Mouse (Mus musculus): Measurements from ENCODE around the gene Psors1c2. TPM values are rescaled to one million over a fixed set of nuclear protein-coding genes. Genes with fewer than 3 reads are reported as not detected.
"Not testable (repeated sequence)": the region's sequence is repeated elsewhere in the genome, so short reads cannot be mapped to it uniquely, and the experiment has no call there.

Psors1c2 gene
- polyA plus RNA-seq, 1 experiment from 2014 or later: 1.3 TPM

DNA sequence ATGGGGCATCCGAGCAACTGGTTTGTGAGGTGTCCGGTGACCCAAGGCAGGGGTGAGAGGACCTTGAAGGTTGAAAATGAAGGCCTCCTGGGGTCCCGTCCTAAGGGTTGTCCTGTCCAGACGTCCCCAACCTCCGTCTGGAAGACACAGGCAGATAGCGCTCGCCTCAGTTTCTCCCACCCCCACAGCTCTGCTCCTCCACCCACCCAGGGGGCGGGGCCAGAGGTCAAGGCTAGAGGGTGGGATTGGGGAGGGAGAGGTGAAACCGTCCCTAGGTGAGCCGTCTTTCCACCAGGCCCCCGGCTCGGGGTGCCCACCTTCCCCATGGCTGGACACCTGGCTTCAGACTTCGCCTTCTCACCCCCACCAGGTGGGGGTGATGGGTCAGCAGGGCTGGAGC, 27.2 kb upstream of the Psors1c2 start, which contains the start of gene Pou5f1:
Gene Pou5f1 (plus strand): TSS at position 243 of the 400 bp plus-strand sequence.
- H3K4me2 ChIP-seq: no peak within 1 kb of the TSS
- no peak within 1 kb of the TSS for H3K27ac ChIP-seq
- H3K9me3 ChIP-seq: no peaks in the 10 kb centered on the region
- WGBS: 48% methylated on average over 13 of the region's 13 CpGs
- peaks cover 48% of the 10 kb centered on the region for H3K27me3 ChIP-seq
- peaks cover 21% of the 10 kb centered on the region for H3K4me1 ChIP-seq (replicated peaks)
- no peak for ATAC-seq (ENCODE audit: insufficient number of reproducible peaks, insufficient read depth, low FRiP score, low TSS enrichment, low read depth)
- no peak within 1 kb of the TSS for H3K9ac ChIP-seq (replicated peaks)
- H3K36me3 ChIP-seq: no peaks in the 10 kb centered on the region
- no peak within 1 kb of the TSS for H3K4me3 ChIP-seq (replicated peaks)

DNA sequence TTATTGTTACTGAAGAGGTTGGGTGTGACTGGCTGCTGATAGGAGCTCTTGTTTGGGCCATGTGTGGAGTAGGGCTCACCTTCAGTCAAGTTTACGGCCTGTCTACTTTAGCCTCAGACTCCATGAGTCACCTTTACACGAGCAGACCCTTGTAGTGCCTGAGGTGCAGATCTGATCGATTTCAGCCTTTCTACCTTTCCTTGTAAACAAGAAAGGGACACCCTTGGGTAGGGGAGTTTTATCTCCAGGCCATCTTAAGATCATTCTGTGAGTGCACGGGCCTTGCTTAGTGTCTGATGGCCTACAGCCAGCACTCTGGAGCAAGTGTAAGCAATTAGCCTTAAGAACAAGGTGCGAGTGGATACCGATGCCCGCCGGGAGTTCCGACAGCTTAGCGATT, 26.1 kb upstream of the Psors1c2 start:
- no peak for ATAC-seq (ENCODE audit: insufficient number of reproducible peaks, insufficient read depth, low FRiP score, low TSS enrichment, low read depth)

DNA sequence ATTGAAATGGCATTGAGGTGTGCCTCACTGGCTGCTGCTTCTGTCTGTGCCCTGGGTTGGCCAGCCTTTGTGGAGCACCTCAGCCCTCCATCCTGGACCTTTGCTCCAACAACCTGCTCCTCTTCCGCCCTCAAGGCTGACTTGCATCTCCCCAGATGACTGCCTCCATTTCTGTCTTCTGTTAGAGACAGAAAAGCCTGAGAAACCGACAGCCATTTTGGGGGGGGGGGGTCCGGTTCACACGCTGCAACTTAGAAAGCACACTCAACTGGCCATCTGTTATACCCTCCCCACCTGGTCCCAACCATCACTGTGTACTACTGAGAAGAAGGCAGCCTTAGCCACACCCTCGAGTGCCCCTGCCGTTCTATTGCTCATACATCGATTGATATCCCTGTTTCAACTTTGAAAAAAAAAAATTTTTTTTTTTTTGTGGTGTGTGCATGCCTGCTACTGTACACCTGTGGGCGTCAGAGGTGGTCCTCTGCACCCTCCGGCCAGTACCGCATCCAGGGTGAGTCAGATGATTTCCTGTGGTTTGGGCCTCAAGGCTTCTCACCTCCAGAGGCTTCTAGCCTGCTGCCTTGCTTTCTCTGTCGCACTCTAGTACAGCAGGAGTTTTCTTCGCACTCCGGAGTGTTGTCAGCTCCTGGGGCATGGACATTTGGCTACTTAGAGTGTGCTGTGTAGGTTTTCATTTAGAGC, 25.3 kb upstream of the Psors1c2 start:
- ATAC-seq (ENCODE audit: insufficient number of reproducible peaks, insufficient read depth, low FRiP score, low TSS enrichment, low read depth): no peak
- Histone ChIP-seq H3K4me3 (replicated peaks) (no peak overlapping the region), H3K9me3 (no peaks in the 10 kb centered on the region), H3K27ac (no peak overlapping the region), H3K4me1 (replicated peaks) (peaks cover 11% of the 10 kb centered on the region), H3K4me2 (no peak overlapping the region), H3K36me3 (peaks cover 6% of the 10 kb centered on the region), H3K9ac (replicated peaks) (no peak overlapping the region), H3K27me3 (peaks cover 48% of the 10 kb centered on the region)
- 20% methylated on average over 13 of the region's 13 CpGs for WGBS

More for the DNA sequence above, 26.1 kb upstream of the Psors1c2 start:
- Histone ChIP-seq H3K9me3 (no peaks in the 10 kb centered on the region), H3K27ac (no peak overlapping the region), H3K4me3 (replicated peaks) (no peak overlapping the region), H3K36me3 (no peaks in the 10 kb centered on the region), H3K9ac (replicated peaks) (no peak overlapping the region), H3K27me3 (peaks cover 48% of the 10 kb centered on the region), H3K4me1 (replicated peaks) (peaks cover 20% of the 10 kb centered on the region), H3K4me2 (no peak overlapping the region)
- 14% methylated on average over 10 of the region's 10 CpGs for WGBS

DNA sequence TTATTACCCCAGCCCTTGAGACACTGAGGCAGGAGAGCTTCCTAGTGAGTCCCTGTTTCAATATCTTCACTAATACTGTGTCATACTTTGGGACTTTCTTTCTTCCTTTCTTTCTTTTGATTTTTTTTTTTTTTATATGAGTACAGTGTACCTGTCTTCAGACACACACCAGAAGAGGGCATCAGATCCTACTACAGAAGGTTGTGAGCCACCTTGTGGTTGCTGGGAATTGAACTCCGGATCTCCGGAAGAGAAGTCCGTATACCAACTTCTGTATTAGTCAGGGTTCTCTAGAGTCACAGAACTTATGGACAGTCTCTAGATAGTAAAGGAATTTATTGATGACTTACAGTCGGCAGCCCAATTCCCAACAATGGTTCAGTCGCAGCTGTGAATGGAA, 24.7 kb upstream of the Psors1c2 start:
- ATAC-seq (ENCODE audit: insufficient number of reproducible peaks, insufficient read depth, low FRiP score, low TSS enrichment, low read depth); H3K4me2 ChIP-seq; H3K4me3 ChIP-seq (replicated peaks); H3K9ac ChIP-seq (replicated peaks); H3K27ac ChIP-seq; H3K9me3 ChIP-seq: not testable (repeated sequence)
- Histone ChIP-seq H3K4me1 (replicated peaks) (0 out of 2 replicates have a peak, but pooled peaks cover 10% of the 10 kb centered on the region), H3K27me3 (peaks cover 48% of the 10 kb centered on the region), H3K36me3 (peaks cover 12% of the 10 kb centered on the region)
- WGBS: 53% methylated on average over 5 of the region's 5 CpGs

DNA sequence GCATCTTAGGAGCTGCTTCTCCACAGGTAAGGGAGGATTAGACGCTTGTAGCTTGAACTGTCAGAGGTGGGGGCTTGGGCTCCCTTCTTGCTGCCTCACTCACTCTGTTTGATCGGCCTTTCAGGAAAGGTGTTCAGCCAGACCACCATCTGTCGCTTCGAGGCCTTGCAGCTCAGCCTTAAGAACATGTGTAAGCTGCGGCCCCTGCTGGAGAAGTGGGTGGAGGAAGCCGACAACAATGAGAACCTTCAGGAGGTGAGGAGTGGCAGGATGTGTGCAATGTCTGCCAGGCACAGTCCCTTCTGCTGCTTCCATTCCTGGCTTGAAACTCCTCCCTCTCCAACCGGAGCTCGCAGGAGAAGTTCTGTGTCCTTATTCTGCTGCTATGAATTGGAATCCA, 23.7 kb upstream of the Psors1c2 start:
- Histone ChIP-seq H3K4me1 (replicated peaks) (peaks cover 13% of the 10 kb centered on the region), H3K9ac (replicated peaks) (no peak overlapping the region), H3K9me3 (no peaks in the 10 kb centered on the region), H3K27me3 (peaks cover 48% of the 10 kb centered on the region), H3K27ac (no peak overlapping the region), H3K4me2 (no peak overlapping the region), H3K4me3 (replicated peaks) (no peak overlapping the region), H3K36me3 (peaks cover 22% of the 10 kb centered on the region)
- no peak for ATAC-seq (ENCODE audit: insufficient number of reproducible peaks, insufficient read depth, low FRiP score, low TSS enrichment, low read depth)
- WGBS: 34% methylated on average over 8 of the region's 8 CpGs

DNA sequence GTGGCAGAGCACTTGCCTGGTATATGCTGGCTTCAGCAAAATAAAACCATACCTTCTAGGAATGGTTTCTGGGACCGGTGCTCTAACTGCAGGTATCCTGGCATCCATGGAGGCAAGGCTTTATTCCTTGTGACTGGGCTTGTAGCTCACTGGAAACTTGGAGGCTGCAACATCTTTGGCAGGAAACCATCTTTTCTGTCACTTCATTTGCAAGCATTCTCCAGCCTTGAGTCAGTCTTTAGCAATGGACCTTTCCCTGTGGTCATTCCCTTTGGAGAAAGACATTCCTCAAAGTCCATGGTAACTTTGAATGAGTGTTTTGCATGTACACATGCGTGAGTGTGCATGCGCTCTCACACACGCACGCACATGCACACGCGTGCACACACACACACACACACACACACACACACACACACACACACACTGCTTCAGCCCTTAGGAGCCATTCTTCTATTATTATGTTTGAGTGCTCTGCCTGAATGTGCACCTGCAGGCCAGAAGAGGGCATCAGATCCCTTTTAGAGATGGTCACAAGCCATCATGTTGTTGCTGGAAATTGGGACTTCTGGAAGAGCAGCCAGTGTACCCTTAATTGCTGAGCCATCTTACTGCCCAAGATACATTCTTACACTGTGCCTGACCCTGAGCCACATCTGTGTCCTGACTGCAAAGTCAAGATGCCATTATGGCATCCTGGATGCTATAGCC, 19.9 kb upstream of the Psors1c2 start:
- H3K27ac ChIP-seq: no peak overlapping the region
- H3K9ac ChIP-seq (replicated peaks): no peak overlapping the region
- H3K27me3 ChIP-seq: peaks cover 11% of the 10 kb centered on the region
- no peak overlapping the region for H3K4me3 ChIP-seq (replicated peaks)
- ATAC-seq (ENCODE audit: insufficient number of reproducible peaks, insufficient read depth, low FRiP score, low TSS enrichment, low read depth): no peak
- H3K36me3 ChIP-seq: peaks cover 26% of the 10 kb centered on the region
- peaks cover 36% of the 10 kb centered on the region for H3K4me1 ChIP-seq (replicated peaks)
- no peaks in the 10 kb centered on the region for H3K9me3 ChIP-seq
- WGBS: 93% methylated on average over 7 of the region's 7 CpGs
- no peak overlapping the region for H3K4me2 ChIP-seq

DNA sequence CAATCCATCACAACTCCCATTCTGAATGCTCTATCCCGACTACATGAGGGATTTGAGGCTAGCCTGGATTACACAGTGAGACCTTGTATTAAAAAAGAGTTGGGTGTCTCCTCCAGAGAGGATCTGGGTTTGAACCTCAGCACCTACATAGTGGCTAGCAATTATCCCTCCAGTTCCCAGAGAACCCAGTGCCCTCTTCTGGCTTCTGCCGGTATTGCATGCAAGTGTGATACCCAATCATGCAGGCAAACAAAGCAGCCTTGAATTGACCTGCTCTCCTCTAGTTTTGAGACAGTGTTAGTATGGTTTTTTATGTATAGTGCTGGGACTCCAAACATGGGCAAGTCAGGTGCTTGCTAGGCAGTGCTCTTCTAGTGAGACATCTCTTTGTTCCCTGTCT, 19.1 kb upstream of the Psors1c2 start:
- H3K4me1 ChIP-seq (replicated peaks): peaks cover 42% of the 10 kb centered on the region
- WGBS: 15% methylated on average over 2 of the region's 2 CpGs
- no peaks in the 10 kb centered on the region for H3K9me3 ChIP-seq
- no peak for ATAC-seq (ENCODE audit: insufficient number of reproducible peaks, insufficient read depth, low FRiP score, low TSS enrichment, low read depth)
- no peak overlapping the region for H3K27ac ChIP-seq
- H3K27me3 ChIP-seq: peaks cover 6% of the 10 kb centered on the region
- H3K36me3 ChIP-seq: peaks cover 26% of the 10 kb centered on the region
- peak overlapping the region; percentile 69 for H3K4me2 ChIP-seq
- H3K4me3 ChIP-seq (replicated peaks): no peak overlapping the region
- H3K9ac ChIP-seq (replicated peaks): no peak overlapping the region

DNA sequence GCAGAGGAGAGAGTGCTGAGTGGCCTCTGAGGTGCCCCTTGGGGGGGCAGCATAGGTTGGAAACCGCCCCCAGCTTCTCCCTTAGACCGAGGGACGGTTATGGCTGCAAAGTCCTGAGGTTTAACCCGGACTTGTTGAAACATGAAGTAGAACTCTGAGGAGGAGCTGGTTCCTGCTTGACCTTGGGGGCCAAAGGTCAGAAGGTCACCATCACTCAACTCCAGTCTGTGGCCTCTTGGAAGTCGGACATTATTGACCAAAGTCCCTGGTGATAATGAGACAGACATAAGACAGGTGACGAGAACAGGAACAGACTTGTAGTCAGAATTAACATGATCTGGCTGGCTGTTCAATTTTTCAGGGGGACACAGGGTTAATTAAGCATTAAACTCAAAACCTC, 18.2 kb upstream of the Psors1c2 start:
- Histone ChIP-seq H3K4me3 (replicated peaks) (peak overlapping the region; percentile 51), H3K9me3 (no peaks in the 10 kb centered on the region), H3K27me3 (no peaks in the 10 kb centered on the region), H3K27ac (no peak overlapping the region), H3K4me1 (replicated peaks) (peaks cover 35% of the 10 kb centered on the region), H3K4me2 (peak overlapping the region; percentile 69), H3K36me3 (peaks cover 27% of the 10 kb centered on the region), H3K9ac (replicated peaks) (peak overlapping the region; percentile 51)
- no peak for ATAC-seq (ENCODE audit: insufficient number of reproducible peaks, insufficient read depth, low FRiP score, low TSS enrichment, low read depth)
- 40% methylated on average over 6 of the region's 6 CpGs for WGBS

DNA sequence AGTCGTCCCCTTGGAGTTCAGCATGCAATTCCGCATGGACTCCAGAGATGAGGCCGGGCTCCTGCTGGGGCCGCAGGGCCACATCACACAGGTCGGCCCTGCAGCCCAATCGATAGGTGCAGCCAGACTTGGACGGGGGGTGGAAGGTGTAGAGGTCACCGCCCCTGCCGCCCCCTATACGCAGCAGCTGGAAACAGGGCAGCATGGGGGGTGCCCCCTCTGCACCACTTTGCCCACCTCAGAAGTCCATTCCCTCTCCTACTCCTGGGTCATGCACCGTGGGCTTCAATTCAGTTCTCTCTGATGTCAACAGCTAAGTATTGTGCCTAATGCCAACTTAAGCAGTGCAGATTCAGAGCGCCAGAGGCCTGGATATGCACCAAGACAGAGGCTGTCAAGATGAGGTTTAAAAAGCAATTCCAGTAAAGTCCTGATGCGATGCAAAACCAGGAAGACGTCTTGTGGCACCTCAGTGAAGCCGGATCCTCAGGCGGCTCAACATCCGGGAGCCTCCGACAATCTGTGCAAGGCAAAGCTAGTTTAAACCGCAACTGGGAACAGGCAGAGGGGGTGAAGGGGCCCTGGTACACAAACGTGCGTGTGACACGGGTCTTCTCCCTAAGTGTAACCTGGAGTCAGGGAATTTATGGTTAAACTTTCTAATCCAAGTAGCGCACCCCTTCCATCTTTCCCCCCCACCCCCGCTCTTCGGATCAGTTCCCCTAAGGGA, 16.9 kb upstream of the Psors1c2 start:
- Histone ChIP-seq H3K27ac (no peak overlapping the region), H3K4me3 (replicated peaks) (peak overlapping the region; percentile 51), H3K4me1 (replicated peaks) (peaks cover 35% of the 10 kb centered on the region), H3K4me2 (peak overlapping the region; percentile 69), H3K27me3 (no peaks in the 10 kb centered on the region), H3K36me3 (peaks cover 39% of the 10 kb centered on the region), H3K9me3 (no peaks in the 10 kb centered on the region), H3K9ac (replicated peaks) (peak overlapping the region; percentile 63)
- 6% methylated on average over 25 of the region's 25 CpGs for WGBS
- peak; percentile 24; the same call in 1 of the 2 replicates for ATAC-seq (ENCODE audit: insufficient number of reproducible peaks, insufficient read depth, low FRiP score, low TSS enrichment, low read depth)

DNA sequence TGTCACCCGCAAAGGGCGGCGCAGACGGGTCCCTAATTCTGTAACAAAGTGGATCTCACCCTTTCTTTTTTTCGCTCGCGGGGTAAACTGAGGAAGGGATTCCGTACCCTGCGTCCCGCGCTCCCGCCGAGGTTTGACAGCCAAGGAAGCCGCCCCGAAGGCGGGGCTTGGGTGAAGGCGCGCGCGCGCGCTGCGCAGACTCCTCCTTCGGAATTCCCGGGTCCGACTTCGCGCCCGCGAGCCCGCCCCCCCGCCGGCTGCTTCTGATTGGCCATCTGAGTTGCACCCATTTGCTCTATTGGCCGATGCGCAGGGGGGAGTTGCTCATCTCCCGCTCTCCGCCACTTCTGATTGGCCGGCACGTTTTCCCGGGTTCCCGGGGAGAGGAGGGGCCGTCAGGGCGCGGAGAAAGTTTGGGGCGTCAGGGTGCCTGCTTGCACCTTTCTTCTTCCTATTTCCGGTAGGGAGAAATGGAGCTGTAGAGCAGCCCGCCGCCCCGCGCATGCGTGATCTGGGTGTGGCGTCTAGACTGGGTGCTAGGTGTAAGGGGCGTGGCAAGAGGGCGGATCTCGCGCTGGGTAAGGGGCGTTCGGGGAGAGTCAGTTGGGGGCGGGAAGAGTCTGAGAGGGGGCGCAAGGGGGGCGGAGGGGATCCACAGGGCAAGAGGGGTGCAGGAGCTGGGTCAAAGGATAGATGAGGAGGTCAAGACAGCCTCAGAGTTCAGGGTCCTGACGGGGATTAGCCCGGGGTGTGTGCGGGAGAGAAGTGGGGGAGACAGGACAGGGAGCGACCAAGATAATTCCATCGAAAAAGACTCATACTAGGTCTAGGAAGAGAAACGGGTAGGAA, 16.1 kb upstream of the Psors1c2 start, which contains the start of the genes Tcf19 and Cchcr1:
Gene Tcf19 (minus strand): TSS at position 173 of the 849 bp plus-strand sequence.
Gene Cchcr1 (plus strand): TSS at position 449 of the 849 bp plus-strand sequence.
- H3K27ac ChIP-seq: peak within 1 kb of the TSS; percentile 64
- H3K36me3 ChIP-seq: peaks cover 47% of the 10 kb centered on the region
- H3K27me3 ChIP-seq: no peaks in the 10 kb centered on the region
- ATAC-seq (ENCODE audit: insufficient number of reproducible peaks, insufficient read depth, low FRiP score, low TSS enrichment, low read depth): peak; percentile 89
- under 1% methylated on average over 67 of the region's 67 CpGs for WGBS
- peak within 1 kb of the TSS; percentile 51 for H3K4me3 ChIP-seq (replicated peaks)
- H3K4me2 ChIP-seq: peak within 1 kb of the TSS; percentile 69
- no peaks in the 10 kb centered on the region for H3K9me3 ChIP-seq
- peak within 1 kb of the TSS; percentile 63 for H3K9ac ChIP-seq (replicated peaks)
- H3K4me1 ChIP-seq (replicated peaks): peaks cover 35% of the 10 kb centered on the region

All from limb, embryonic 12.5 days (tissue).